Comparison of ENCODE assay signal across 32 mouse cellular contexts in genomic region chr8:108022404-108022803, GRCm38 (mm10).
DNase-seq lines count a peak whose midpoint lies in the region; ATAC-seq lines count a peak whose summit lies in the region.
"Had no signal": no experiment of that assay in that cellular context is flagged by ENCODE, and none has a peak within 500 bp of the region (broad histone marks: within the 10 kb centered on the region; RNA-seq: fewer than 3 reads in every experiment).

No protein-coding gene starts in this region.

- no peaks in the 10 kb centered on the region for H3K9me3 ChIP-seq in hindbrain, embryonic 11.5 days (ENCODE audit: control insufficient read depth, low read length)
- no peaks in the 10 kb centered on the region; the same call in 1 of the 2 replicates for H3K9me3 ChIP-seq in hindbrain, embryonic 13.5 days
- H3K9me3 ChIP-seq in neural tube, embryonic 11.5 days (ENCODE audit: control insufficient read depth, low read length), result no peaks in the 10 kb centered on the region
- H3K9me3 ChIP-seq: embryonic facial prominence, embryonic 15.5 days; forebrain, embryonic 13.5 days; heart, embryonic 15.5 days; intestine, embryonic 15.5 days; midbrain, embryonic 10.5 days; midbrain, embryonic 15.5 days; neural tube, embryonic 12.5 days had no signal

- H3K36me3 ChIP-seq in hindbrain, embryonic 11.5 days (ENCODE audit: control insufficient read depth, insufficient read depth, low read length), result no peaks in the 10 kb centered on the region
- H3K36me3 ChIP-seq in hindbrain, embryonic 13.5 days, result no peaks in the 10 kb centered on the region
- H3K36me3 ChIP-seq in neural tube, embryonic 11.5 days (ENCODE audit: control insufficient read depth, insufficient read depth, low read length), result no peaks in the 10 kb centered on the region
- H3K36me3 ChIP-seq: embryonic facial prominence, embryonic 15.5 days; heart, embryonic 15.5 days; intestine, embryonic 15.5 days; midbrain, embryonic 10.5 days; midbrain, embryonic 15.5 days; neural tube, embryonic 12.5 days had no signal

- H3K9ac ChIP-seq in hindbrain, embryonic 11.5 days (ENCODE audit: low read depth, low read length), result no peak overlapping the region
- H3K9ac ChIP-seq in hindbrain, embryonic 13.5 days, result no peak overlapping the region
- no peak overlapping the region for H3K9ac ChIP-seq in neural tube, embryonic 11.5 days (ENCODE audit: low read length)
- H3K9ac ChIP-seq: embryonic facial prominence, embryonic 15.5 days; forebrain, embryonic 13.5 days; heart, embryonic 15.5 days; intestine, embryonic 15.5 days; liver, embryonic 14.5 days; midbrain, embryonic 15.5 days; neural tube, embryonic 12.5 days had no signal

- H3K27me3 ChIP-seq in hindbrain, embryonic 11.5 days (ENCODE audit: control insufficient read depth, insufficient read depth, low read length), result no peaks in the 10 kb centered on the region
- H3K27me3 ChIP-seq in hindbrain, embryonic 13.5 days, result no peaks in the 10 kb centered on the region
- no peaks in the 10 kb centered on the region for H3K27me3 ChIP-seq in neural tube, embryonic 11.5 days (ENCODE audit: control insufficient read depth, insufficient read depth, low read length)
- H3K27me3 ChIP-seq: embryonic facial prominence, embryonic 15.5 days; forebrain, embryonic 13.5 days; heart, embryonic 15.5 days; intestine, embryonic 15.5 days; midbrain, embryonic 15.5 days; neural tube, embryonic 12.5 days had no signal

- 48% methylated on average over 4 of the region's 4 CpGs for WGBS in hindbrain, embryonic 11.5 days
- WGBS in hindbrain, embryonic 13.5 days, result 47% methylated on average over 4 of the region's 4 CpGs
- 37% methylated on average over 4 of the region's 4 CpGs for WGBS in neural tube, embryonic 11.5 days

- no peak overlapping the region for H3K27ac ChIP-seq in hindbrain, embryonic 11.5 days (ENCODE audit: low read depth, low read length)
- H3K27ac ChIP-seq in hindbrain, embryonic 13.5 days, result no peak overlapping the region
- H3K27ac ChIP-seq in neural tube, embryonic 11.5 days (ENCODE audit: low read depth, low read length), result no peak overlapping the region; the same call in 1 of the 2 replicates
- H3K27ac ChIP-seq: embryonic facial prominence, embryonic 15.5 days; forebrain, embryonic 13.5 days; heart, embryonic 15.5 days; intestine, embryonic 15.5 days; kidney, postnatal 0 days; liver, embryonic 14.5 days; midbrain, embryonic 10.5 days; midbrain, embryonic 15.5 days; neural tube, embryonic 12.5 days; stomach, postnatal 0 days had no signal

- H3K4me1 ChIP-seq in hindbrain, embryonic 11.5 days (replicated peaks; ENCODE audit: control insufficient read depth, insufficient read depth, low read length), result no peaks in the 10 kb centered on the region
- peaks cover 6% of the 10 kb centered on the region for H3K4me1 ChIP-seq in hindbrain, embryonic 13.5 days (replicated peaks)
- no peaks in the 10 kb centered on the region for H3K4me1 ChIP-seq in neural tube, embryonic 11.5 days (ENCODE audit: control insufficient read depth, insufficient read depth, low read length)
- H3K4me1 ChIP-seq: forebrain, embryonic 13.5 days had no signal

- ATAC-seq in hindbrain, embryonic 11.5 days (ENCODE audit: low FRiP score), result no peak
- no peak for ATAC-seq in hindbrain, embryonic 13.5 days (ENCODE audit: low FRiP score)
- no peak for ATAC-seq in neural tube, embryonic 11.5 days (ENCODE audit: insufficient read depth, low FRiP score, low TSS enrichment)
- ATAC-seq: forebrain, embryonic 13.5 days; hindbrain, embryonic 16.5 days; intestine, embryonic 15.5 days; midbrain, embryonic 15.5 days had no signal

- DNase-seq in hindbrain, embryonic 11.5 days (ENCODE audit: low spot score), result peak; percentile 32
- DNase-seq in MN1 (ENCODE audit: low spot score), result peak; percentile 12
- DNase-seq in embryo, embryonic 9.5 days (ENCODE audit: extremely low spot score), result peak; percentile 47
- peak; percentile 60 for DNase-seq in neural tube, embryonic 11.5 days (ENCODE audit: low spot score)
- DNase-seq in thymus, postnatal 14 days, result no peak
- DNase-seq in adrenal gland, postnatal 4 days (ENCODE audit: low spot score in 2 of 2), result no peak
- no peak for DNase-seq in spleen, adult 12 weeks (ENCODE audit: low spot score)
- DNase-seq: adrenal gland, postnatal 36 days; cerebellum, adult 2 months; cerebellum, postnatal 14 days; gastrocnemius, postnatal 14 days; kidney, adult 2 months; kidney, postnatal 4 days; layer of hippocampus, postnatal 36 days; left cerebral cortex, postnatal 4 days; liver; lung, adult 2 months; lung, postnatal 14 days; thymus, adult 18-20 months; thymus, postnatal 36 days had no signal

- no peak overlapping the region for H3K4me3 ChIP-seq in hindbrain, embryonic 11.5 days (ENCODE audit: low read depth, low read length)
- no peak overlapping the region for H3K4me3 ChIP-seq in hindbrain, embryonic 13.5 days
- H3K4me3 ChIP-seq in neural tube, embryonic 11.5 days (ENCODE audit: low read depth, low read length), result no peak overlapping the region
- H3K4me3 ChIP-seq: embryonic facial prominence, embryonic 15.5 days; forebrain, embryonic 13.5 days; heart, embryonic 15.5 days; intestine, embryonic 15.5 days; midbrain, embryonic 10.5 days; midbrain, embryonic 15.5 days; neural tube, embryonic 12.5 days had no signal

- no peak overlapping the region for H3K4me2 ChIP-seq in hindbrain, embryonic 11.5 days (replicated peaks; ENCODE audit: low read depth, low read length)
- no peak overlapping the region for H3K4me2 ChIP-seq in hindbrain, embryonic 13.5 days
- no peak overlapping the region for H3K4me2 ChIP-seq in neural tube, embryonic 11.5 days (ENCODE audit: low read depth)
- H3K4me2 ChIP-seq: embryonic facial prominence, embryonic 15.5 days; forebrain, embryonic 13.5 days; heart, embryonic 15.5 days; intestine, embryonic 15.5 days; midbrain, embryonic 15.5 days; neural tube, embryonic 12.5 days had no signal

Comparison
In these comparisons a context has a peak if more than half of its experiments do, and no peak if none do; other contexts are left out.
1. DNase-seq: peak in hindbrain, embryonic 11.5 days (single experiment), MN1 (single experiment), embryo, embryonic 9.5 days (single experiment) and neural tube, embryonic 11.5 days (single experiment); none in thymus, postnatal 14 days (single experiment), adrenal gland, postnatal 4 days (0 of 2) and spleen, adult 12 weeks (single experiment).